In genomic region chr1:133314364-133314763, GRCm38 (mm10) we compare ENCODE assay signal across 8 mouse cellular contexts. TPM values are rescaled to one million over a fixed set of nuclear protein-coding genes. Genes with fewer than 3 reads are reported as not detected.
A peak's percentile ranks its signal among the peaks of the same experiment; 100 is the strongest.
DNase-seq lines count a peak whose midpoint lies in the region; ATAC-seq and TF ChIP-seq lines count a peak whose summit lies in the region.

No protein-coding gene starts in this region.

- no peak overlapping the region for H3K4me2 ChIP-seq in intestine, postnatal 0 days (replicated peaks; ENCODE audit: low read depth)
- H3K4me2 ChIP-seq in intestine, embryonic 16.5 days (ENCODE audit: low read depth, low read length) = no peak overlapping the region

- peak; percentile 84 for TF ChIP-seq CTCF in intestine, postnatal 0 days (IDR thresholded peaks at IDR 0.05; ENCODE audit: low read depth)
- peak; percentile 67 for TF ChIP-seq CTCF in G1E (IDR thresholded peaks at IDR 0.05; ENCODE audit: low read depth, low read length)

- no peak overlapping the region for H3K4me3 ChIP-seq in intestine, postnatal 0 days (ENCODE audit: low read depth, low read length)
- H3K4me3 ChIP-seq in intestine, embryonic 16.5 days (ENCODE audit: low read length) = no peak overlapping the region
- no peak overlapping the region for H3K4me3 ChIP-seq in G1E (ENCODE audit: low read depth, low read length)

- 28% methylated on average over 8 of the region's 8 CpGs for WGBS in intestine, postnatal 0 days
- WGBS in intestine, embryonic 16.5 days = 35% methylated on average over 8 of the region's 8 CpGs

- H3K9ac ChIP-seq in intestine, postnatal 0 days (ENCODE audit: low read depth, low read length) = no peak overlapping the region
- H3K9ac ChIP-seq in intestine, embryonic 16.5 days (ENCODE audit: low read depth, low read length) = no peak overlapping the region

- no peaks in the 10 kb centered on the region for H3K9me3 ChIP-seq in intestine, postnatal 0 days (ENCODE audit: control insufficient read depth)
- H3K9me3 ChIP-seq in intestine, embryonic 16.5 days (ENCODE audit: control insufficient read depth, low read length) = no peaks in the 10 kb centered on the region
- H3K9me3 ChIP-seq in G1E (replicated peaks) = peaks cover 4% of the 10 kb centered on the region; the same call in 1 of the 2 replicates

- DNase-seq in A20 (ENCODE audit: low read depth, low spot score) (peak; percentile 57), G1E (ENCODE audit: low spot score) (no peak)
- DNase-seq in kidney, postnatal 4 days = peak; percentile 80 to 85
- DNase-seq in retina, embryonic 14.5 days (ENCODE audit: low spot score) = peak; percentile 81
- no peak for DNase-seq in urinary bladder, postnatal 4 days (ENCODE audit: low spot score in 2 of 2)

- ATAC-seq in intestine, postnatal 0 days = no peak
- no peak for ATAC-seq in intestine, embryonic 16.5 days
- ATAC-seq in G1E (ENCODE audit: extremely low read depth, insufficient number of reproducible peaks, low FRiP score, poor library complexity, severe bottlenecking) = no peak
- ATAC-seq in common myeloid progenitor, adult 5-6 weeks (replicated peaks; ENCODE audit: low read depth, poor library complexity, severe bottlenecking) = peak; percentile 57

- H3K27ac ChIP-seq in intestine, postnatal 0 days (ENCODE audit: low read depth, low read length) = no peak overlapping the region
- no peak overlapping the region for H3K27ac ChIP-seq in intestine, embryonic 16.5 days (ENCODE audit: low read length)

- H3K27me3 ChIP-seq in intestine, postnatal 0 days (replicated peaks; ENCODE audit: control insufficient read depth, insufficient read depth, low read length) = no peaks in the 10 kb centered on the region
- no peaks in the 10 kb centered on the region for H3K27me3 ChIP-seq in intestine, embryonic 16.5 days (replicated peaks; ENCODE audit: control insufficient read depth, insufficient read depth, low read length)
- H3K27me3 ChIP-seq in G1E (ENCODE audit: insufficient read depth, low read length) = no peaks in the 10 kb centered on the region; the same call in 1 of the 2 replicates

- H3K36me3 ChIP-seq in intestine, postnatal 0 days (ENCODE audit: control insufficient read depth, insufficient read depth) = no peaks in the 10 kb centered on the region
- H3K36me3 ChIP-seq in intestine, embryonic 16.5 days (ENCODE audit: control insufficient read depth, insufficient read depth, low read length) = no peaks in the 10 kb centered on the region
- H3K36me3 ChIP-seq in G1E (replicated peaks) = no peaks in the 10 kb centered on the region

- peaks cover 7% of the 10 kb centered on the region; the same call in 1 of the 2 replicates for H3K4me1 ChIP-seq in intestine, postnatal 0 days (replicated peaks; ENCODE audit: control insufficient read depth, insufficient read depth, low read length)
- H3K4me1 ChIP-seq in intestine, embryonic 16.5 days (ENCODE audit: control insufficient read depth, insufficient read depth, low read length) = 0 out of 2 replicates have a peak, but pooled peaks cover 3% of the 10 kb centered on the region
- H3K4me1 ChIP-seq in G1E (ENCODE audit: insufficient read depth, low read depth, low read length) = no peaks in the 10 kb centered on the region

RNA-seq across cellular contexts. Expression of gene Golt1a, which starts 4.8 kb away (rescaled TPM):
- polyA plus RNA-seq in intestine, postnatal 0 days (2015; fragmentation: Nextera tagmentation; extraction: Ambion mirVana) = 164 and 187 TPM in 2 replicates
- polyA plus RNA-seq in intestine, embryonic 16.5 days (2015; fragmentation: Nextera tagmentation; extraction: Ambion mirVana) = 34.8 and 45.4 TPM in 2 replicates
- total RNA-seq in G1E (2014; fragmentation: Nextera tagmentation) = not detected in 2 replicates
- total RNA-seq in G1E (2017) = not detected in 2 replicates
- polyA plus RNA-seq in G1E (2012) = not detected in 2 replicates
- total RNA-seq in common myeloid progenitor, adult 5-6 weeks (2017) = not detected in 2 replicates

RNA-seq across cellular contexts. Expression of gene Kiss1, which starts 7.3 kb away (rescaled TPM):
- polyA plus RNA-seq in intestine, postnatal 0 days (2015; fragmentation: Nextera tagmentation; extraction: Ambion mirVana) = not detected in 2 replicates
- not detected in 2 replicates for polyA plus RNA-seq in intestine, embryonic 16.5 days (2015; fragmentation: Nextera tagmentation; extraction: Ambion mirVana)
- total RNA-seq in G1E (2014; fragmentation: Nextera tagmentation) (not detected in 2 replicates), G1E (2017) (not detected in 2 replicates)
- not detected in 2 replicates for polyA plus RNA-seq in G1E (2012)
- not detected in 2 replicates for total RNA-seq in common myeloid progenitor, adult 5-6 weeks (2017)

RNA-seq across cellular contexts. Expression of gene Ren1, which starts 35.9 kb away (rescaled TPM):
- 4.3 and 5.7 TPM in 2 replicates for polyA plus RNA-seq in intestine, postnatal 0 days (2015; fragmentation: Nextera tagmentation; extraction: Ambion mirVana)
- 1.3 and 6.7 TPM in 2 replicates for polyA plus RNA-seq in intestine, embryonic 16.5 days (2015; fragmentation: Nextera tagmentation; extraction: Ambion mirVana)
- total RNA-seq in G1E (2014; fragmentation: Nextera tagmentation) (not detected in 2 replicates), G1E (2017) (not detected in 2 replicates)
- polyA plus RNA-seq in G1E (2012) = not detected in 2 replicates
- not detected in 2 replicates for total RNA-seq in common myeloid progenitor, adult 5-6 weeks (2017)

RNA-seq across cellular contexts. Expression of gene Etnk2, which starts 49.0 kb away (rescaled TPM):
- polyA plus RNA-seq in intestine, postnatal 0 days (2015; fragmentation: Nextera tagmentation; extraction: Ambion mirVana) = 6.0 and 6.2 TPM in 2 replicates
- polyA plus RNA-seq in intestine, embryonic 16.5 days (2015; fragmentation: Nextera tagmentation; extraction: Ambion mirVana) = 3.0 and 3.5 TPM in 2 replicates
- total RNA-seq in G1E (2014; fragmentation: Nextera tagmentation) = not detected in 2 replicates
- total RNA-seq in G1E (2017) = 0.05 and 0.06 TPM in 2 replicates
- not detected in 2 replicates for polyA plus RNA-seq in G1E (2012)
- not detected in 2 replicates for total RNA-seq in common myeloid progenitor, adult 5-6 weeks (2017)

Comparison
In these comparisons a context has a peak if more than half of its experiments do, and no peak if none do; other contexts are left out.
1. DNase-seq: peak in A20 (single experiment), kidney, postnatal 4 days (2 of 2) and retina, embryonic 14.5 days (single experiment); none in G1E (single experiment) and urinary bladder, postnatal 4 days (0 of 2).
2. RNA of gene Golt1a, which starts 4.8 kb away (polyA plus RNA-seq): 164 to 187 TPM in intestine, postnatal 0 days and 34.8 to 45.4 TPM in intestine, embryonic 16.5 days; not detected in G1E; every median in the first group is over 10 times any median in the second.